Mouse (Mus musculus): ENCODE measurements at regions not wholly inside any gene's neighbourhood (a gene's known extent, or its start where the extent isn't known, plus 50 kb on each side); places are given as distances from the start of the nearest gene placed in this dataset.
"Not testable (repeated sequence)": the region's sequence is repeated elsewhere in the genome, so short reads cannot be mapped to it uniquely, and the experiment has no call there.

- no peak for DNase-seq (ENCODE audit: low spot score)
Measured at GRCm38 (mm10) chr8:60728339-60728738, 95.7 kb downstream of the Mfap3l start.

- no peak for DNase-seq (ENCODE audit: low spot score)
Measured at GRCm38 (mm10) chr8:60732545-60732944, 99.9 kb downstream of the Mfap3l start.

GRCm38 (mm10) chr8:60735961-60736360 is 103.3 kb downstream of the Mfap3l start:
- no peak for DNase-seq (ENCODE audit: low spot score)

- no peak for DNase-seq (ENCODE audit: low spot score)
Measured at GRCm38 (mm10) chr8:60736401-60736800, 103.8 kb downstream of the Mfap3l start.

GRCm38 (mm10) chr8:60736913-60737312 is 104.3 kb downstream of the Mfap3l start:
- DNase-seq (ENCODE audit: low spot score): no peak

GRCm38 (mm10) chr8:60737616-60738015 is 105.0 kb downstream of the Mfap3l start:
- DNase-seq (ENCODE audit: low spot score): no peak

GRCm38 (mm10) chr8:60745877-60746276 is 113.2 kb downstream of the Mfap3l start:
- no peak for DNase-seq (ENCODE audit: low spot score)

- no peak for DNase-seq (ENCODE audit: low spot score)
Measured at GRCm38 (mm10) chr8:60746486-60746885, 113.9 kb downstream of the Mfap3l start.

- DNase-seq (ENCODE audit: low spot score): no peak
Measured at GRCm38 (mm10) chr8:60755704-60756415, 123.2 kb downstream of the Mfap3l start.

- DNase-seq (ENCODE audit: low spot score): no peak
Measured at GRCm38 (mm10) chr8:60763959-60764358, 126.3 kb upstream of the Hpf1 start.

- DNase-seq (ENCODE audit: low spot score): peak; percentile 30
Measured at GRCm38 (mm10) chr8:60773350-60773749, 116.9 kb upstream of the Hpf1 start.

- DNase-seq (ENCODE audit: low spot score): not testable (repeated sequence)
Measured at GRCm38 (mm10) chr8:60776251-60776650, 114.0 kb upstream of the Hpf1 start.

GRCm38 (mm10) chr8:60785049-60785448 is 105.2 kb upstream of the Hpf1 start:
- no peak for DNase-seq (ENCODE audit: low spot score)

- DNase-seq (ENCODE audit: low spot score): no peak
Measured at GRCm38 (mm10) chr8:60790453-60790852, 99.8 kb upstream of the Hpf1 start.

GRCm38 (mm10) chr8:60792518-60792917 is 97.7 kb upstream of the Hpf1 start:
- no peak for DNase-seq (ENCODE audit: low spot score)

GRCm38 (mm10) chr8:60804787-60805186 is 85.4 kb upstream of the Hpf1 start:
- DNase-seq (ENCODE audit: low spot score): no peak

GRCm38 (mm10) chr8:60806772-60807171 is 83.4 kb upstream of the Hpf1 start:
- DNase-seq (ENCODE audit: low spot score): no peak

- DNase-seq (ENCODE audit: low spot score): no peak
Measured at GRCm38 (mm10) chr8:60809806-60810205, 80.4 kb upstream of the Hpf1 start.

- DNase-seq (ENCODE audit: low spot score): no peak
Measured at GRCm38 (mm10) chr8:60810955-60811354, 79.3 kb upstream of the Hpf1 start.

GRCm38 (mm10) chr8:60825676-60826442 is 64.4 kb upstream of the Hpf1 start:
- DNase-seq (ENCODE audit: low spot score): no peak

GRCm38 (mm10) chr8:60827241-60827640 is 63.0 kb upstream of the Hpf1 start:
- no peak for DNase-seq (ENCODE audit: low spot score)

- DNase-seq (ENCODE audit: low spot score): no peak
Measured at GRCm38 (mm10) chr8:60829093-60829492, 61.1 kb upstream of the Hpf1 start.

- DNase-seq (ENCODE audit: low spot score): no peak
Measured at GRCm38 (mm10) chr8:60830556-60830955, 59.7 kb upstream of the Hpf1 start.

- DNase-seq (ENCODE audit: low spot score): no peak
Measured at GRCm38 (mm10) chr8:60838526-60838925, 51.7 kb upstream of the Hpf1 start.

All from layer of hippocampus, adult 11-12 months (tissue).